Mouse (Mus musculus): ENCODE data around the gene Rnf168. TPM values are rescaled to one million over a fixed set of nuclear protein-coding genes. Genes with fewer than 3 reads are reported as not detected.

Rnf168 gene
- total RNA-seq, 1 experiment: 21.3 TPM

DNA sequence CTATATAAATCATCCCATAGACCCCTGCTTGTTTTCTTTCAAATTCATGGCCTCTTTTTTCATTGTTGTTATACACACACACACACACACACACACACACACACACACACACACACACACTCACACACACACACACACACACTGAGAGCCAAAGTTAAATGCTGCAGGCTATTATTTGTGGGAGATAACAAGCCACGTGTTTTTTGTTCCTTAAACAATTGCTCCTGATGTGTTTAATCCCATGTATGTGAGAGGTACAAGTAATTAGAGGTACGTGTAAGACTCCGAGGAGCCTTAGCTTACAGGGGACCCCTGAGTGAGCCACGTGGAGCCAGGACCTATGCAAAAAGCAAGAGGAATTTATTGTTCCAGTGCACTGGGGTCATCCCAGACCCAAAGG, 34.7 kb downstream of the Rnf168 start:
- H3K9me3 ChIP-seq (ENCODE audit: control insufficient read depth, insufficient read depth, low read depth, low read length): no peaks in the 10 kb centered on the region
- H3K4me1 ChIP-seq (ENCODE audit: control insufficient read depth in 2 of 2, insufficient read depth in 2 of 2, low read length in 2 of 2, poor library complexity in 1 of 2): peaks cover 9 to 18% of the 10 kb centered on the region in 2 experiments
- H3K36me3 ChIP-seq (ENCODE audit: control insufficient read depth, insufficient read depth, low read length, poor library complexity, severe bottlenecking): no peaks in the 10 kb centered on the region
- in situ Hi-C loops (cut with MboI; ENCODE audit: low sequenced_read_pairs in 2 of 2, unreplicated experiment in 2 of 2): no loop called here
- peak overlapping the region; percentile 69; the same call in 1 of the 2 replicates for H3K9ac ChIP-seq (ENCODE audit: insufficient read depth, low read depth, low read length, poor library complexity, severe bottlenecking)
- no peak for DNase-seq (ENCODE audit: low read depth, low spot score)
- H3K27ac ChIP-seq (ENCODE audit: insufficient read depth, low read depth, low read length, poor library complexity, severe bottlenecking): peak overlapping the region; percentile 94
- peak overlapping the region in 1 of 2 experiments; percentile 17; a peak in 2 of 4 replicates for H3K4me3 ChIP-seq (ENCODE audit: insufficient read depth in 1 of 2, low read depth in 1 of 2, low read length in 2 of 2, poor library complexity in 1 of 2, severe bottlenecking in 1 of 2)
- TF ChIP-seq ZC3H11A (IDR thresholded peaks at IDR 0.05; ENCODE audit: borderline replicate concordance, low read depth, low read length): no peak

DNA sequence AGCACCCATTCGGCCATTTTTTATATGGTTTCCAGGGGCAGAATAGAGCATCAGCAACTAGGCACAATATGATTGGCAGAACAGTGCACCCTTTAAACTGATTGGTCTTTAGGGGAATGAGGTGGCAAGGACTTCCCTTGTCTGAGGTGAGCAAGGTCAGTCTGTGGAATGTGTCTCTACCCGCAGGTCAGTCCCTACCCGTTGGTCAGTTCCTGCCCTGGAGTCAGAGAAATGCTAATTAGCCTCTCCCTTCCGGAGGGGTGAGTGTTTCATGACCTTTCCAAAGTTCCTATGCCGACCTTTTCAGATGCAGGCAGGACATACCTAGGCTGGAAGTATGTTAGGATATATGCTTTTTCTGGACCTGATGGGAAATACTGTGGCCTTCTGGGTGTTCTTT, 35.1 kb downstream of the Rnf168 start:
- no peak for DNase-seq (ENCODE audit: low read depth, low spot score)
- in situ Hi-C loops (cut with MboI; ENCODE audit: low sequenced_read_pairs in 2 of 2, unreplicated experiment in 2 of 2): no loop called here
- TF ChIP-seq ZNF384 (IDR thresholded peaks at IDR 0.05; ENCODE audit: low read depth, low read length): no peak
- TF ChIP-seq MAFK (IDR thresholded peaks at IDR 0.05; ENCODE audit: insufficient read depth, low read depth, low read length): no peak
- no peak for TF ChIP-seq ZC3H11A (IDR thresholded peaks at IDR 0.05; ENCODE audit: borderline replicate concordance, low read depth, low read length)
- no peak for TF ChIP-seq HCFC1 (IDR thresholded peaks at IDR 0.05; ENCODE audit: borderline replicate concordance, insufficient read depth, low read length)
- no peak for TF ChIP-seq CHD2 (IDR thresholded peaks at IDR 0.05; ENCODE audit: low read depth, low read length)
- peak overlapping the region; percentile 15 to 33; a peak in 3 of 4 replicates for H3K4me3 ChIP-seq (ENCODE audit: insufficient read depth in 1 of 2, low read depth in 1 of 2, low read length in 2 of 2, poor library complexity in 1 of 2, severe bottlenecking in 1 of 2)
- H3K36me3 ChIP-seq (ENCODE audit: control insufficient read depth, insufficient read depth, low read length, poor library complexity, severe bottlenecking): no peaks in the 10 kb centered on the region
- H3K9ac ChIP-seq (ENCODE audit: insufficient read depth, low read depth, low read length, poor library complexity, severe bottlenecking): peak overlapping the region; percentile 69; the same call in 1 of the 2 replicates
- peaks cover 9 to 18% of the 10 kb centered on the region in 2 experiments for H3K4me1 ChIP-seq (ENCODE audit: control insufficient read depth in 2 of 2, insufficient read depth in 2 of 2, low read length in 2 of 2, poor library complexity in 1 of 2)
- no peaks in the 10 kb centered on the region for H3K9me3 ChIP-seq (ENCODE audit: control insufficient read depth, insufficient read depth, low read depth, low read length)
- peak overlapping the region; percentile 94 for H3K27ac ChIP-seq (ENCODE audit: insufficient read depth, low read depth, low read length, poor library complexity, severe bottlenecking)

DNA sequence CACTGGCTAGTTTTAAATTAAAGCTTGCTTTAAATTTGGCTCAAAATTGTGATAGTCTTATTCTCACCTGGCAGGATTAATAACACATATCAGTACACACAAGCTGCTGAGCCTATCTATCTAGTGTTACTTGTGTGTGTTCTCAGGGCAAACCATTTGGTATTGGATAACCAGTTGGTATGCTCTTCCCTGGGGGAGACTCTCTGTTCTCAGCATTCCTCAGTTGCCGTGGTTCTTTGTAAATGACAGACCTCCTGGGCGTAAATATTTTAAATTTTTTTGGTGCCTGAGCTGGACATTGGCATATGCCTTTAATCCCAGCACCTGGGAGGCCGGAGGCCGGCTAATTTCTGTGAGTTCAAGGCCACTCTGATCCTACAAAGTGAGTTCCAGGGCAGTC, 35.6 kb downstream of the Rnf168 start:
- no peak for DNase-seq (ENCODE audit: low read depth, low spot score)
- TF ChIP-seq HCFC1 (IDR thresholded peaks at IDR 0.05; ENCODE audit: borderline replicate concordance, insufficient read depth, low read length): no peak
- no peak for TF ChIP-seq CHD2 (IDR thresholded peaks at IDR 0.05; ENCODE audit: low read depth, low read length)
- peaks cover 9 to 17% of the 10 kb centered on the region in 2 experiments for H3K4me1 ChIP-seq (ENCODE audit: control insufficient read depth in 2 of 2, insufficient read depth in 2 of 2, low read length in 2 of 2, poor library complexity in 1 of 2)
- in situ Hi-C loops (cut with MboI; ENCODE audit: low sequenced_read_pairs in 2 of 2, unreplicated experiment in 2 of 2): no loop called here
- peak overlapping the region; percentile 15 to 33; a peak in 3 of 4 replicates for H3K4me3 ChIP-seq (ENCODE audit: insufficient read depth in 1 of 2, low read depth in 1 of 2, low read length in 2 of 2, poor library complexity in 1 of 2, severe bottlenecking in 1 of 2)
- H3K27ac ChIP-seq (ENCODE audit: insufficient read depth, low read depth, low read length, poor library complexity, severe bottlenecking): peak overlapping the region; percentile 88; the same call in 1 of the 2 replicates
- H3K36me3 ChIP-seq (ENCODE audit: control insufficient read depth, insufficient read depth, low read length, poor library complexity, severe bottlenecking): no peaks in the 10 kb centered on the region
- H3K9me3 ChIP-seq (ENCODE audit: control insufficient read depth, insufficient read depth, low read depth, low read length): no peaks in the 10 kb centered on the region
- H3K9ac ChIP-seq (ENCODE audit: insufficient read depth, low read depth, low read length, poor library complexity, severe bottlenecking): peak overlapping the region; percentile 68; the same call in 1 of the 2 replicates

DNA sequence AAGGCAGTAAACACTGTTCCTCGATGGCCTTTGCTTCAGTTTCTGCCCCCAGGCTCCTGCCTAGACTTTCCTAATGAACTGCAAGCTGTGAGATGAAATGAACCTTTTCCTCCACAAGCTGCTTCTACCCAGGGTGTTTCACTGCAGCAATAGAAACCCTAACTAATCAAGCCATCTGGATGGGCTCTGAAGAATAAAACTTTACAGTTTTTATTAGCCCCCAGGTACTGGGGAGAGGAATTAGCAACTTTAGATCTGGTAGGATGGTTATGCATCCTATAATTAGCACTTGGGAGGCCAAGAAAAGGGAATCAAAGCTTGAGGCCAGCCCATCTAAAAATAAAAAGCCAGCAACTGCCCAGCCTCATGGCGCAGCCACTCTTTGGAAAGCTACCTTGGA, 39.3 kb downstream of the Rnf168 start:
- H3K27ac ChIP-seq (ENCODE audit: insufficient read depth, low read depth, low read length, poor library complexity, severe bottlenecking): no peak overlapping the region
- peaks cover 2 to 8% of the 10 kb centered on the region in 2 experiments for H3K4me1 ChIP-seq (ENCODE audit: control insufficient read depth in 2 of 2, insufficient read depth in 2 of 2, low read length in 2 of 2, poor library complexity in 1 of 2)
- no peak overlapping the region; the same call in 1 of the 2 replicates for H3K9ac ChIP-seq (ENCODE audit: insufficient read depth, low read depth, low read length, poor library complexity, severe bottlenecking)
- H3K9me3 ChIP-seq (ENCODE audit: control insufficient read depth, insufficient read depth, low read depth, low read length): no peaks in the 10 kb centered on the region
- no peak overlapping the region for H3K4me3 ChIP-seq (ENCODE audit: insufficient read depth in 1 of 2, low read depth in 1 of 2, low read length in 2 of 2, poor library complexity in 1 of 2, severe bottlenecking in 1 of 2)
- no peaks in the 10 kb centered on the region for H3K36me3 ChIP-seq (ENCODE audit: control insufficient read depth, insufficient read depth, low read length, poor library complexity, severe bottlenecking)
- in situ Hi-C loops (cut with MboI; ENCODE audit: low sequenced_read_pairs in 2 of 2, unreplicated experiment in 2 of 2): no loop called here
- DNase-seq (ENCODE audit: low read depth, low spot score): no peak
- TF ChIP-seq CHD2 (IDR thresholded peaks at IDR 0.05; ENCODE audit: low read depth, low read length): no peak
- TF ChIP-seq HCFC1 (IDR thresholded peaks at IDR 0.05; ENCODE audit: borderline replicate concordance, insufficient read depth, low read length): no peak
- TF ChIP-seq ZC3H11A (IDR thresholded peaks at IDR 0.05; ENCODE audit: borderline replicate concordance, low read depth, low read length): no peak
- no peak for TF ChIP-seq ZNF384 (IDR thresholded peaks at IDR 0.05; ENCODE audit: low read depth, low read length)
- TF ChIP-seq MAFK (IDR thresholded peaks at IDR 0.05; ENCODE audit: insufficient read depth, low read depth, low read length): no peak

DNA sequence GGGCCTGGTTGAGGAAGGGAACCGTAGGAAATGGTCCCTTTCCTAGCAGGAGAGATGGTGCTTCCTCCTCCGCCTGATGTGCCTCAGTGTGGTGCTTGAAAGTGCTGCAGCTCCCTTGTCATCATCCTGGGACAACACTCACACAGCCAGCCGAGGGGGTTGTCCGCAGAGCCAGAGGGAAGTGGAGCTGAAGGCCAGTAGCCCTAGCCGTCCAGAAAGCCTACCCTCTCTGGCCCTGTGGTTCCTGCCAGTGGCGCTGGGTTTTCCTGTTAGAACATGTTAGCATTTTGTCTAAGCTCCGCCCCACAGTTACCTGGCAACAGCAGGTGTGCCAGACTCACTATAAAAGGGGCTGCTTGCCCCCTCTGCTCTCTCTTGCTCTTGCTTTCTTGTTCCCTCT, 46.7 kb downstream of the Rnf168 start:
- Histone ChIP-seq H3K9me3 (ENCODE audit: control insufficient read depth, insufficient read depth, low read depth, low read length) (no peaks in the 10 kb centered on the region), H3K9ac (ENCODE audit: insufficient read depth, low read depth, low read length, poor library complexity, severe bottlenecking) (peak overlapping the region; percentile 69), H3K4me3 (ENCODE audit: insufficient read depth in 1 of 2, low read depth in 1 of 2, low read length in 2 of 2, poor library complexity in 1 of 2, severe bottlenecking in 1 of 2) (peak overlapping the region; percentile 36 to 38), H3K27ac (ENCODE audit: insufficient read depth, low read depth, low read length, poor library complexity, severe bottlenecking) (peak overlapping the region; percentile 72; the same call in 1 of the 2 replicates), H3K36me3 (ENCODE audit: control insufficient read depth, insufficient read depth, low read length, poor library complexity, severe bottlenecking) (no peaks in the 10 kb centered on the region), H3K4me1 (ENCODE audit: control insufficient read depth in 2 of 2, insufficient read depth in 2 of 2, low read length in 2 of 2, poor library complexity in 1 of 2) (peaks cover 6 to 16% of the 10 kb centered on the region in 2 experiments; a peak in 3 of 4 replicates)
- no peak for DNase-seq (ENCODE audit: low read depth, low spot score)
- in situ Hi-C loops (cut with MboI; ENCODE audit: low sequenced_read_pairs in 2 of 2, unreplicated experiment in 2 of 2): no loop called here
- TF ChIP-seq CHD2 (IDR thresholded peaks at IDR 0.05; ENCODE audit: low read depth, low read length): no peak
- no peak for TF ChIP-seq HCFC1 (IDR thresholded peaks at IDR 0.05; ENCODE audit: borderline replicate concordance, insufficient read depth, low read length)
- no peak for TF ChIP-seq ZNF384 (IDR thresholded peaks at IDR 0.05; ENCODE audit: low read depth, low read length)
- TF ChIP-seq ZC3H11A (IDR thresholded peaks at IDR 0.05; ENCODE audit: borderline replicate concordance, low read depth, low read length): no peak

All from ES-E14 (cell line).